Mouse (Mus musculus) thymus, postnatal 0 days (tissue): ENCODE data around the gene Stard7. TPM values are rescaled to one million over a fixed set of nuclear protein-coding genes. Genes with fewer than 3 reads are reported as not detected.
"Not testable (repeated sequence)": the region's sequence is repeated elsewhere in the genome, so short reads cannot be mapped to it uniquely, and the experiment has no call there.

Experiments
- DNase-seq: peaks from one replicate; pipeline ENCODE4 v3.0.0-alpha.2; 2015; ENCODE audit warnings: low spot score
- polyA plus RNA-seq: library from polyadenylated mRNA; unstranded; fragments of >200 nt; fragmentation: Nextera tagmentation; extraction: Ambion mirVana; gene quantifications from 2 replicates; pipeline ENCODE4 v1.2.1, GENCODE M21; 2015

The Stard7 gene
- polyA plus RNA-seq: 56.7 and 61.8 TPM in 2 replicates

GRCm38 (mm10) chr2:127269491-127270299 is at the start of gene Stard7:
TSS of gene Stard7 (plus strand) at chr2:127270218.
- DNase-seq: peak; percentile 94

GRCm38 (mm10) chr2:127225261-127225660 is 44.8 kb upstream of the Stard7 start:
- DNase-seq: no peak

GRCm38 (mm10) chr2:127237897-127238610 is 32.0 kb upstream of the Stard7 start:
- no peak for DNase-seq

GRCm38 (mm10) chr2:127240065-127240464 is 30.0 kb upstream of the Stard7 start:
- no peak for DNase-seq

- peak; percentile 99 for DNase-seq
Observed at GRCm38 (mm10) chr2:127247592-127248333, 22.3 kb upstream of the Stard7 start, which contains the start of the genes Ciao1 and Tmem127. TSS of gene Ciao1 (minus strand) at chr2:127247816. TSS of gene Tmem127 (plus strand) at chr2:127247908.

- DNase-seq: peak; percentile 41
Observed at GRCm38 (mm10) chr2:127248334-127249004, 21.5 kb upstream of the Stard7 start.

- no peak for DNase-seq
Observed at GRCm38 (mm10) chr2:127250291-127251008, 19.6 kb upstream of the Stard7 start.

- no peak for DNase-seq
Observed at GRCm38 (mm10) chr2:127251457-127251856, 18.6 kb upstream of the Stard7 start.

- DNase-seq: no peak
Observed at GRCm38 (mm10) chr2:127251880-127252527, 18.0 kb upstream of the Stard7 start.

GRCm38 (mm10) chr2:127252787-127253186 is 17.2 kb upstream of the Stard7 start:
- no peak for DNase-seq

- DNase-seq: no peak
Observed at GRCm38 (mm10) chr2:127254604-127255134, 15.3 kb upstream of the Stard7 start.

- no peak for DNase-seq
Observed at GRCm38 (mm10) chr2:127255294-127255693, 14.7 kb upstream of the Stard7 start.

- DNase-seq: no peak
Observed at GRCm38 (mm10) chr2:127259340-127259739, 10.7 kb upstream of the Stard7 start.

- DNase-seq: no peak
Observed at GRCm38 (mm10) chr2:127262480-127262879, 7.5 kb upstream of the Stard7 start.

GRCm38 (mm10) chr2:127267854-127268253 is 2.2 kb upstream of the Stard7 start:
- no peak for DNase-seq

- DNase-seq: peak; percentile 71
Observed at GRCm38 (mm10) chr2:127270300-127271041, 453 bp downstream of the Stard7 start.

- peak; percentile 5 for DNase-seq
Observed at GRCm38 (mm10) chr2:127271042-127271515, 1.1 kb downstream of the Stard7 start.

- DNase-seq: not testable (repeated sequence)
Observed at GRCm38 (mm10) chr2:127272049-127272448, 2.0 kb downstream of the Stard7 start.

- no peak for DNase-seq
Observed at GRCm38 (mm10) chr2:127272806-127273205, 2.8 kb downstream of the Stard7 start.
